Mouse (Mus musculus) adipocyte (in vitro differentiated cells): ENCODE data around the gene Wdr48.
A peak's percentile ranks its signal among the peaks of the same experiment; 100 is the strongest.

Experiments
- DNase-seq: peaks from one replicate; pipeline ENCODE4 v3.0.0-alpha.2; 2016; ENCODE audit warnings: low spot score

Gene Wdr48

DNA sequence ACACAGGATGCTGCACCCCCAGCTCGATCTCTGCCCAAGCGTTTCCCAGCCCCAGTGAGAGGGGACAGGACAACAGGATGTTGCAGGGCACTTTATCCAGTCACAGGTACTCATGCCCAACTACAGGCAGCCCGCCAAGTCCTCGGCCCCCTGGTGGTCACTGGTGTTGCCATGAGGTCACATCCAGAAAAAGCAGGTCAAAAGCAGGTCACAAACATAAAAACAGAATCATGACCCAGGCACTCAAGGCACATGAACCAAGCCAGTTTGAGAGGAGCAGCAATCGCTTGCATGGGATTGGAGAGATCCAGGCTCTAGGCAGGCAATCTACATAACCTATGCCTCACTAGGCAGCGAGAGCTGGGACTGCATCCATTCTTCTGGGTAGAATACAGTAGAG, 75.5 kb downstream of the Wdr48 start:
- DNase-seq = peak; percentile 56

DNA sequence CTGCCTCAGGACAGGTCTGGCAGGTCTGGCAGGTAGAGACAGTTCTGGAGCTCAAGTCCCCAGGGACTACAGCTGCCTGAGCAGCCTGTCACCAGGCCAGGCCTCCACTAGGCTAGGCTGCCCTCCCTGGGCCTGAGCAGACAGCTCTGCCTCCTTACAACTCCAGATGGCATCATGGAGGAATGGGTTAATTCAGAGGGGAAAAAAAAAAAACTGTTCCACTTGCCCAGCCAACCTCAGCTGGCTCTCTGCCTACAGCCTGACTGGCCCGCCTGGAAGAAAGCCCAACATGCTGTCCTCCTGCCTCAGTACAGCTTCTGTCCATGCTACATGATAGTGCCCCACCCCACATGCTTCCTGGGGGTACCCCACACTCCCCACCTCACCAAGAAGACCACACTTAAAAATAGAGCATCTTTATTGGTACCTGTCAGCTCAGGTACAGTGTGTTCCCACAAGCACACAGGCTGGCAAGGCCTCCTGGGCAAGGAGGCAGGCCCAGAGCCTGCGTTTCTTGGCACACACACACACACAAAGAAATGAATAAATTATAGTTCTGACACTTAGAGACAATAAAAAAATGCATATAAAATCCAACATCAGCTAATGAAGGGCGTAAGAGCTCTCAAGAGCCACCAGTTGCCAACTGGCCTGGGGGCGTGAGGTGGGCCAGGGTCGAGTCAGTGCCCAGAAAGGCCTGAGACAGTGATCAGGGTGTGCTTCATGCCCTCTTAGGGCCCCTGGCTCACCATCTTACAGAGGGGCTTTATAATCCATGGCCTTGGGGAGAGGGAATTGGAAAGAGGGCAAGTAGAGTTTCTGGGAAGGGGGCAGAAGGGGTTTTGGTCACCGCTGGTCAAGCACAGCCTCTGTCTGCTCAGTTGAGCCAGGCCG, 76.3 kb downstream of the Wdr48 start:
- peak; percentile 78 for DNase-seq

DNA sequence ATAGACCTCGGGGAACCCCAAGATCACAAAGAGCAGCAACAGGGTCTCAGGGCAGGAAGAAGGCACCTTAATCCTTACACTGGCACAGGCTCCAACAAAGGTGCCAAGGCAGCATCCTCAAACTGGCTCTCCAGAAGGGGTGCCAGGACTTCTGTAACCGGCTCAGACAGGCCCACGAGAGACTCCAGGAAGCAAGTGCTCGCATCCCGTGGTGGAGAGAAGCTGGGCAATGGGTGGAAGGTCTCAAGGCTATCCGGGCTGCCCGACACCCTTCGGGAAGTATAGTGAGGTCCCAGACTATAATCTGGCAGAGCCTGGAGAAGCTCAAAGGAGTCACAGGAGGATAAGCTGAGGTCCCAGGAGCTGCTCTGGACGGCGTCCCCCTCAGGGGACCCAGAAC, 77.5 kb downstream of the Wdr48 start:
- DNase-seq = no peak

DNA sequence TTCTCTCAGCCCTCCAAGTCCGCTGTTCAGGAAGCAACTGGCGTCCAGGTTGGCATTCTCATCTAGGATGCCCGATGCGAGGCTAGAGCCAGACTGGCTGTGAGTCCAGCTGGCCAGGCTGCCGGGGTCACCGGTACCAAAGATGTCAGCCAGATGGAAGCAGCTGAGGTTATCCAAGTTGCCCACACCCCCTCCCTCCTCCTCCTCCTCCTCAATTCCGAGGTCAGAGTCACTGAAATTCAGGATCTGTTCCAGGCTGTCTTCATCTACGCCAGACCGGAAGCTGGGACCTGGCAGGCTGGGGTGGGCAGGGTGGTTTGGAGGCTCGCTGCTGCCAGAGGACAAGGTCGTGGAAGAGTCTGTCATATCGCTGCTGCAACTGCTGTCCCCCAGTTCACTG, 77.9 kb downstream of the Wdr48 start:
- no peak for DNase-seq

DNA sequence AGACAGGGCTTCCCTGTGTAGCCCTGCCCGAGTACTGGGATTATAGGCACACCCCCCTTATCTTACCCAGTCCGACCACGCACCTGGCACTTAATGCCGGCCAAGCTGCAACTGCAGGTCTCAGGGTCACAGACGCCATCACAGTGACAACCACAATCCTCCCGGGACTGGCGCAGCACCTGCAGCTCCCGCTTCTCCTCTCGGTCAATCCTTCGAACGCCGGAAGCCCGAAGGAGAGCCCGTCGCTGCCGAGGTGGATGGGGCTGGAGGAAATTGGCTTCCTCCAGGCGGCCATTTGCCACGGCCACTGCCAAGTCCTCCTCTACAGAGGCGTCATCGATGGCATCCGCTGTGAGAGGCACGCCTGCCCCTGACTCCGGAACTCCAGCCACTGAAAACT, 78.6 kb downstream of the Wdr48 start:
- no peak for DNase-seq

DNA sequence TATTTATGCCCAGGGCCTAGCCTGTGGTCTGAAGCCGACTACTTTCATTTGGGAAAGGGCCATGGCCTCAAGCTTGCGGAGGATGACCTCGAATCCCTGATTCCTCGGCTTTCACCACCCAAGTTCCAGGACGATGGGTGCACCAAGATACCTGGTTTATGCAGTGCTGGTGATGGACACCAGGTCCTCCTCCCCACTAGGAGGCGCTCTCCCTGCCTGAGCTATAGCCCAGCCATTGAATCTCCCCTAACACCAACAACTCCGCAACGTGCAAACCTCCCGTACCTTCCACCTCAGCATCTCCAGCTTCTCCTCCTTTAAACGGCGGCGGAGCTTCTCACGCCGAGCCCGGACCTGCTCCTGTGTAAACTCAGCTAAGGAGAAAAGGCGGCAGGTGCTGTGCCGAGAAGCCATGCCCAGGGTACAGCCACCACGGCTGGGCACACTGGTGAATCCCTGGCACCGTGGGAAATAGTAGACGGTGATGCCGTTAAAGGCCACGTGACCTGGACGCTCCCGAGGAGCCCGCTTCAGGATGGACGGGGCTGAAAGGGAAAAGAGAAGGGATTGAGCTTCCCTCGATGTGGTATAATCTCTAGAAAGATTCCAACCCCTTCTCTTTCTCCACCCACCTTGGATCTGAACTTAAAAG, 79.3 kb downstream of the Wdr48 start:
- DNase-seq = no peak

DNA sequence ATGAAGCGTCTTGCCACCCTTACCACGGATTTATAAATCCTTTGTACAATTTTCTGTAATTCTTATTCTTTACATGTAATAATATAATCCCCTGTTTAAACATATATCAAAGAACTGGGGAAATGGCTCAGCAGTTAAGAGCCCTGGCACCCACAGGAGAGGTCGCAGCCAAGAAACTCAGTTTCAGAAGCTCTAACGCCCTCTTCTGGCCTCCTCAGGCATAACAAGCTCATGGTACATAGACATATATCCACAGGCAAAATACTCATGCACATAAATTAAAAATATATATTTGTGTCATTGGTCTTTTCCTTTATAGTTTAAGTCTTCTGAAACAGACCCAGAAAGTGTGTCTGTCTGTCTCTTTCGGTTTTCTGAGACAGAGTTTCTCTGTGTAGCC, 79.9 kb downstream of the Wdr48 start:
- DNase-seq = no peak

DNA sequence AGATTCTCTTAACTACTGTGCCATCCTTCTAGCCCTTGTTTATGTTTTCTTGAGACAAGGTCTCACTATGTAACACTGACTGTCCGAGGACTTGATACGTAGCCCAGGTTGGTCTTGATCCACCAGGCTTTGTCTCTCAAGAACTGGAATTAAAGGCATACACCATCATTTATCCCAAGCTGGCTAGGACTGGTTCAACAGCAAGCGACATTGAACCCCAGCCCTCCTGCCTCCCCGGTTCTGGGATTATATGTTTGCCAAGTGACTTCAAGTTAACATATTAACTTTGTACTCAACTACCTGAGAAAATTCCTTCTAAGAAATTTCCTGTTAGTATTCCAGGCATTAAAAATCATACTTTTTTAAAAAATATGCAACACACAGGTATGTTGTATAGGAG, 80.6 kb downstream of the Wdr48 start:
- no peak for DNase-seq
